Comparison of ENCODE assay signal across 19 mouse cellular contexts in genomic region chr2:155223145-155223544, GRCm38 (mm10).
"Had no signal": no experiment of that assay in that cellular context is flagged by ENCODE, and none has a peak within 500 bp of the region (broad histone marks: within the 10 kb centered on the region; RNA-seq: fewer than 3 reads in every experiment).

No protein-coding gene starts in this region.

- H3K27me3 ChIP-seq: limb, embryonic 12.5 days; limb, embryonic 15.5 days; midbrain, embryonic 13.5 days; neural tube, embryonic 13.5 days had no signal

- H3K4me1 ChIP-seq: limb, embryonic 12.5 days; limb, embryonic 15.5 days; midbrain, embryonic 13.5 days; neural tube, embryonic 13.5 days had no signal

- H3K4me2 ChIP-seq: limb, embryonic 12.5 days; limb, embryonic 15.5 days; liver, embryonic 11.5 days; lung, embryonic 14.5 days; midbrain, embryonic 13.5 days; neural tube, embryonic 13.5 days had no signal

- ATAC-seq: liver, postnatal 0 days; lung, postnatal 0 days; midbrain, embryonic 13.5 days; midbrain, embryonic 16.5 days had no signal

- H3K27ac ChIP-seq: limb, embryonic 12.5 days; limb, embryonic 15.5 days; liver, embryonic 14.5 days; macrophage; midbrain, embryonic 13.5 days; neural tube, embryonic 13.5 days had no signal

- H3K4me3 ChIP-seq: limb, embryonic 12.5 days; limb, embryonic 15.5 days; midbrain, embryonic 13.5 days; myocyte; neural tube, embryonic 13.5 days had no signal

- H3K9me3 ChIP-seq: limb, embryonic 12.5 days; limb, embryonic 15.5 days; midbrain, embryonic 13.5 days; neural tube, embryonic 13.5 days had no signal

- H3K9ac ChIP-seq: limb, embryonic 12.5 days; limb, embryonic 15.5 days; liver, embryonic 14.5 days; liver, postnatal 0 days; lung, embryonic 14.5 days; midbrain, embryonic 13.5 days; neural tube, embryonic 13.5 days had no signal

- DNase-seq: kidney, postnatal 14 days; kidney, postnatal 4 days; left cerebral cortex, postnatal 4 days; liver, postnatal 0 days; lung, embryonic 14.5 days; retina, postnatal 1 day; right cerebral cortex, postnatal 25 days; spleen, adult 18-20 months; thymus, postnatal 25 days had no signal
